19 mouse cellular contexts compared by ENCODE assay signal in genomic region chr14:54749238-54749637, GRCm38 (mm10). TPM values are rescaled to one million over a fixed set of nuclear protein-coding genes. Genes with fewer than 3 reads are reported as not detected.
DNase-seq lines count a peak whose midpoint lies in the region; ATAC-seq and TF ChIP-seq lines count a peak whose summit lies in the region.
"Had no signal": no experiment of that assay in that cellular context is flagged by ENCODE, and none has a peak within 500 bp of the region (broad histone marks: within the 10 kb centered on the region; RNA-seq: fewer than 3 reads in every experiment).

No protein-coding gene starts in this region.

- no peak for ATAC-seq in kidney, embryonic 14.5 days (ENCODE audit: low FRiP score, low TSS enrichment)
- ATAC-seq: forebrain, embryonic 16.5 days; intestine, embryonic 15.5 days; midbrain, embryonic 15.5 days had no signal

- no peak for TF ChIP-seq POLR2A in kidney, adult 2 months (IDR thresholded peaks at IDR 0.05; ENCODE audit: low read depth, low read length)
- no peak for TF ChIP-seq POLR2A in bone marrow macrophage, adult 2 months (IDR thresholded peaks at IDR 0.05; ENCODE audit: borderline replicate concordance, low read depth, low read length)

- H3K9me3 ChIP-seq in kidney, embryonic 14.5 days (ENCODE audit: control insufficient read depth, low read length): no peaks in the 10 kb centered on the region
- H3K9me3 ChIP-seq: intestine, embryonic 15.5 days; liver, embryonic 15.5 days; midbrain, embryonic 15.5 days; neural tube, embryonic 13.5 days had no signal

- peak; percentile 77 for DNase-seq in gastrocnemius, adult 18-20 months (ENCODE audit: low spot score)
- no peak for DNase-seq in gastrocnemius, postnatal 4 days (ENCODE audit: low spot score in 2 of 2)
- DNase-seq in kidney, adult 2 months: peak; percentile 76
- peak; percentile 47 to 71 for DNase-seq in kidney, postnatal 36 days
- no peak for DNase-seq in embryo, embryonic 11 days
- DNase-seq in MN1 (ENCODE audit: low spot score): no peak
- DNase-seq: cerebellum, adult 11 months; left cerebral cortex, postnatal 4 days; thymus, postnatal 36 days had no signal

- peaks cover 12% of the 10 kb centered on the region for H3K4me1 ChIP-seq in kidney, adult 2 months (ENCODE audit: control insufficient read depth, insufficient read depth, low read length)
- H3K4me1 ChIP-seq in kidney, embryonic 14.5 days (ENCODE audit: control insufficient read depth, insufficient read depth, low read length): 0 out of 2 replicates have a peak, but pooled peaks cover 5% of the 10 kb centered on the region
- H3K4me1 ChIP-seq in bone marrow macrophage, adult 2 months (ENCODE audit: control insufficient read depth, insufficient read depth, low read length): peaks cover 57% of the 10 kb centered on the region

- no peaks in the 10 kb centered on the region for H3K36me3 ChIP-seq in kidney, adult 2 months (ENCODE audit: control insufficient read depth, insufficient read depth, low read length)
- H3K36me3 ChIP-seq in kidney, embryonic 14.5 days (ENCODE audit: control insufficient read depth, insufficient read depth, low read length): no peaks in the 10 kb centered on the region
- H3K36me3 ChIP-seq: intestine, embryonic 15.5 days; liver, embryonic 15.5 days; midbrain, embryonic 15.5 days; neural tube, embryonic 13.5 days had no signal

- WGBS in kidney, adult 2 months: 54% methylated on average over 4 of the region's 4 CpGs
- 77% methylated on average over 4 of the region's 4 CpGs for WGBS in kidney, embryonic 14.5 days

- H3K27ac ChIP-seq in kidney, adult 2 months (ENCODE audit: insufficient read depth, low read depth, low read length): no peak overlapping the region
- no peak overlapping the region for H3K27ac ChIP-seq in kidney, embryonic 14.5 days (ENCODE audit: low read depth, low read length)
- peak overlapping the region; percentile 72 for H3K27ac ChIP-seq in bone marrow macrophage, adult 2 months (ENCODE audit: insufficient read depth, low read depth, low read length)
- H3K27ac ChIP-seq: intestine, embryonic 15.5 days; liver, embryonic 15.5 days; midbrain, embryonic 15.5 days; neural tube, embryonic 13.5 days had no signal

- TF ChIP-seq CTCF in kidney, adult 2 months (conservative IDR thresholded peaks at IDR 0.05; ENCODE audit: insufficient read depth, insufficient read length, low read depth, low read length): no peak
- TF ChIP-seq CTCF in bone marrow macrophage, adult 2 months (IDR thresholded peaks at IDR 0.05; ENCODE audit: low read depth, low read length): no peak

- H3K4me2 ChIP-seq in kidney, embryonic 14.5 days (replicated peaks; ENCODE audit: low read depth, low read length): no peak overlapping the region
- H3K4me2 ChIP-seq: intestine, embryonic 15.5 days; liver, embryonic 15.5 days; midbrain, embryonic 15.5 days; neural tube, embryonic 13.5 days had no signal

- H3K4me3 ChIP-seq in kidney, adult 2 months (ENCODE audit: insufficient read depth, low read depth, low read length): no peak overlapping the region
- no peak overlapping the region for H3K4me3 ChIP-seq in kidney, embryonic 14.5 days (ENCODE audit: low read length)
- H3K4me3 ChIP-seq in bone marrow macrophage, adult 2 months (ENCODE audit: insufficient read depth, low read length): no peak overlapping the region
- H3K4me3 ChIP-seq: intestine, embryonic 15.5 days; liver, embryonic 15.5 days; midbrain, embryonic 15.5 days; neural tube, embryonic 13.5 days had no signal

- no peaks in the 10 kb centered on the region for H3K27me3 ChIP-seq in kidney, adult 2 months (replicated peaks; ENCODE audit: control insufficient read depth, insufficient read depth, low read length)
- H3K27me3 ChIP-seq in kidney, embryonic 14.5 days (ENCODE audit: control insufficient read depth, insufficient read depth, low read length): no peaks in the 10 kb centered on the region
- H3K27me3 ChIP-seq: intestine, embryonic 15.5 days; liver, embryonic 15.5 days; midbrain, embryonic 15.5 days; neural tube, embryonic 13.5 days had no signal

- H3K9ac ChIP-seq in kidney, embryonic 14.5 days (ENCODE audit: low read depth, low read length): no peak overlapping the region
- H3K9ac ChIP-seq: intestine, embryonic 15.5 days; liver, embryonic 15.5 days; midbrain, embryonic 15.5 days; neural tube, embryonic 13.5 days had no signal

RNA-seq across cellular contexts. Expression of gene Slc7a8, which starts 32.5 kb away (rescaled TPM):
- total RNA-seq in gastrocnemius, adult 18-20 months (2021): 10 to 100 TPM; 10.7 to 24.4 TPM
- total RNA-seq in gastrocnemius, postnatal 4 days (2021): 1 to 10 TPM; 6.5 to 8.8 TPM
- polyA plus RNA-seq in kidney, adult 2 months (2012; rRNA removed): 333 and 352 TPM in 2 replicates
- polyA plus RNA-seq in kidney, embryonic 14.5 days (2014; fragmentation: Nextera tagmentation; extraction: Ambion mirVana): 5.8 and 12.1 TPM in 2 replicates
- polyA plus RNA-seq in bone marrow macrophage, adult 2 months (2012; ENCODE audit: insufficient read depth, insufficient read length, missing spikeins): 35.7 and 42.6 TPM in 2 replicates
- polyA plus RNA-seq: C2C12 had no signal

RNA-seq across cellular contexts. Expression of gene Cebpe, which starts 37.3 kb away (rescaled TPM):
- not detected for total RNA-seq in gastrocnemius, adult 18-20 months (2021)
- total RNA-seq in gastrocnemius, postnatal 4 days (2021): not detected
- 0.20 and 0.30 TPM in 2 replicates for polyA plus RNA-seq in kidney, adult 2 months (2012; rRNA removed)
- polyA plus RNA-seq in kidney, embryonic 14.5 days (2014; fragmentation: Nextera tagmentation; extraction: Ambion mirVana): not detected in 2 replicates
- polyA plus RNA-seq in bone marrow macrophage, adult 2 months (2012; ENCODE audit: insufficient read depth, insufficient read length, missing spikeins): 0.87 and 0.90 TPM in 2 replicates
- total RNA-seq: layer of hippocampus, postnatal 25 days; left cerebral cortex, postnatal 4 days had no signal
- polyA plus RNA-seq: C2C12; forebrain, embryonic 16.5 days; heart, postnatal 0 days; neural tube, embryonic 13.5 days had no signal

RNA-seq across cellular contexts. Expression of gene Gm29776, which starts 50.6 kb away (rescaled TPM):
- not detected for total RNA-seq in gastrocnemius, adult 18-20 months (2021)
- under 1 TPM in 1 of 2 experiments, not detected in 1; 0.16 TPM for total RNA-seq in gastrocnemius, postnatal 4 days (2021)
- polyA plus RNA-seq in kidney, adult 2 months (2012; rRNA removed): 0.16 and 0.20 TPM in 2 replicates
- 0.08 and 0.16 TPM in 2 replicates for polyA plus RNA-seq in kidney, embryonic 14.5 days (2014; fragmentation: Nextera tagmentation; extraction: Ambion mirVana)
- not detected in 2 replicates for polyA plus RNA-seq in bone marrow macrophage, adult 2 months (2012; ENCODE audit: insufficient read depth, insufficient read length, missing spikeins)
- total RNA-seq: layer of hippocampus, postnatal 25 days; left cerebral cortex, postnatal 4 days had no signal
- polyA plus RNA-seq: C2C12 had no signal

Comparison
In these comparisons a context has a peak if more than half of its experiments do, and no peak if none do; other contexts are left out.
1. DNase-seq: peak in gastrocnemius, adult 18-20 months (single experiment), kidney, adult 2 months (single experiment) and kidney, postnatal 36 days (2 of 2); none in gastrocnemius, postnatal 4 days (0 of 2), embryo, embryonic 11 days (single experiment) and MN1 (single experiment).